Comparison of ENCODE assay signal across 14 mouse cellular contexts in the genomic region with DNA sequence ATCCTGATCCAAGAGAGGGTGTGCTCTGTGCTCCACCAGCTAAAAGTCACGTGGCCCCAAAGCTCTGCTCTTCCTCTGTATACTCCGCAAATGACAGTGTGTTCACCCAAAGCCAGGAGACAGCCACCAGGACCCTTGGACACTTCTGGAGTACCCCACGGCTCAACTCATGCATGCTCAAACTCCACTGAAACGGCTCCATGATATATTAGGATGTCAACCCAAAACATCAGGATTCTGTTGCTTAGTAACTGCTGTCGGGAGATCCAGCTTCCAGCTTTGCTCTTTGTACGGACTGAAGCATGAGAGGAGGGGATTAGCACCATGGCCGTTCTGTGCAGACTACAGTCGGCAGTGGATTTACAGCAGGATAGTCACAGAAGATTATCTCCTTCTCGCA.
DNase-seq lines count a peak whose midpoint lies in the region; ATAC-seq and TF ChIP-seq lines count a peak whose summit lies in the region.
"Had no signal": no experiment of that assay in that cellular context is flagged by ENCODE, and none has a peak within 500 bp of the region (broad histone marks: within the 10 kb centered on the region; RNA-seq: fewer than 3 reads in every experiment).

No protein-coding gene starts in this region.

- peaks cover 16% of the 10 kb centered on the region for H3K4me1 ChIP-seq in hindbrain, embryonic 15.5 days (replicated peaks)
- H3K4me1 ChIP-seq in hindbrain, embryonic 12.5 days: peaks cover 19% of the 10 kb centered on the region
- H3K4me1 ChIP-seq in forebrain, embryonic 16.5 days (replicated peaks; ENCODE audit: control insufficient read depth, insufficient read depth, low read length): peaks cover 23% of the 10 kb centered on the region
- peaks cover 28% of the 10 kb centered on the region for H3K4me1 ChIP-seq in midbrain, embryonic 15.5 days
- no peaks in the 10 kb centered on the region for H3K4me1 ChIP-seq in liver, postnatal 0 days (ENCODE audit: insufficient read depth)

- H3K9me3 ChIP-seq in hindbrain, embryonic 15.5 days: no peaks in the 10 kb centered on the region
- H3K9me3 ChIP-seq in hindbrain, embryonic 12.5 days (replicated peaks): no peaks in the 10 kb centered on the region
- no peaks in the 10 kb centered on the region for H3K9me3 ChIP-seq in forebrain, embryonic 16.5 days (ENCODE audit: control insufficient read depth, low read length)
- no peaks in the 10 kb centered on the region for H3K9me3 ChIP-seq in midbrain, embryonic 15.5 days
- H3K9me3 ChIP-seq in liver, postnatal 0 days (ENCODE audit: low read length): no peaks in the 10 kb centered on the region
- H3K9me3 ChIP-seq: G1E; heart, embryonic 15.5 days; limb, embryonic 13.5 days had no signal

- peak; percentile 63; the same call in 1 of the 2 replicates for ATAC-seq in hindbrain, embryonic 15.5 days (ENCODE audit: low FRiP score, low read depth)
- no peak for ATAC-seq in hindbrain, embryonic 12.5 days (ENCODE audit: low FRiP score)
- ATAC-seq in forebrain, embryonic 16.5 days: peak; percentile 36; the same call in 1 of the 2 replicates
- ATAC-seq in midbrain, embryonic 15.5 days (replicated peaks): peak; percentile 78; the same call in 1 of the 2 replicates
- ATAC-seq in liver, postnatal 0 days: no peak
- ATAC-seq: inflammation-experienced regulatory T-cells, adult 6 months had no signal

- H3K9ac ChIP-seq in hindbrain, embryonic 15.5 days: no peak overlapping the region
- no peak overlapping the region for H3K9ac ChIP-seq in hindbrain, embryonic 12.5 days
- no peak overlapping the region for H3K9ac ChIP-seq in forebrain, embryonic 16.5 days (replicated peaks; ENCODE audit: low read depth, low read length)
- no peak overlapping the region for H3K9ac ChIP-seq in midbrain, embryonic 15.5 days
- H3K9ac ChIP-seq in liver, postnatal 0 days (replicated peaks): no peak overlapping the region
- H3K9ac ChIP-seq: heart, embryonic 15.5 days; limb, embryonic 13.5 days had no signal

- H3K4me2 ChIP-seq in hindbrain, embryonic 15.5 days: no peak overlapping the region
- no peak overlapping the region for H3K4me2 ChIP-seq in hindbrain, embryonic 12.5 days (replicated peaks)
- no peak overlapping the region for H3K4me2 ChIP-seq in forebrain, embryonic 16.5 days (ENCODE audit: low read length)
- H3K4me2 ChIP-seq in midbrain, embryonic 15.5 days: peak overlapping the region; percentile 11; the same call in 1 of the 2 replicates
- no peak overlapping the region for H3K4me2 ChIP-seq in liver, postnatal 0 days (ENCODE audit: low read depth, low read length)
- H3K4me2 ChIP-seq: heart, embryonic 15.5 days; limb, embryonic 13.5 days had no signal

- no peak for TF ChIP-seq EP300 in liver, postnatal 0 days (IDR thresholded peaks at IDR 0.05; ENCODE audit: low read depth)

- 24% methylated on average over 9 of the region's 9 CpGs for WGBS in hindbrain, embryonic 15.5 days
- 41% methylated on average over 9 of the region's 9 CpGs for WGBS in hindbrain, embryonic 12.5 days
- 12% methylated on average over 9 of the region's 9 CpGs for WGBS in forebrain, embryonic 16.5 days
- WGBS in midbrain, embryonic 15.5 days: 9% methylated on average over 9 of the region's 9 CpGs
- WGBS in liver, postnatal 0 days (ENCODE audit: insufficient replicate concordance): 69% methylated on average over 9 of the region's 9 CpGs

- H3K36me3 ChIP-seq in hindbrain, embryonic 15.5 days: peaks cover 17% of the 10 kb centered on the region
- H3K36me3 ChIP-seq in hindbrain, embryonic 12.5 days: peaks cover 20% of the 10 kb centered on the region; the same call in 1 of the 2 replicates
- peaks cover 3% of the 10 kb centered on the region; the same call in 1 of the 2 replicates for H3K36me3 ChIP-seq in forebrain, embryonic 16.5 days (ENCODE audit: control insufficient read depth, insufficient read depth)
- 0 out of 2 replicates have a peak, but pooled peaks cover 10% of the 10 kb centered on the region for H3K36me3 ChIP-seq in midbrain, embryonic 15.5 days (replicated peaks)
- H3K36me3 ChIP-seq in liver, postnatal 0 days (replicated peaks; ENCODE audit: insufficient read depth, low read length): peaks cover 19% of the 10 kb centered on the region

- H3K27me3 ChIP-seq in hindbrain, embryonic 15.5 days: no peaks in the 10 kb centered on the region
- H3K27me3 ChIP-seq in hindbrain, embryonic 12.5 days: no peaks in the 10 kb centered on the region
- no peaks in the 10 kb centered on the region for H3K27me3 ChIP-seq in forebrain, embryonic 16.5 days (replicated peaks; ENCODE audit: control insufficient read depth, insufficient read depth, low read length)
- no peaks in the 10 kb centered on the region for H3K27me3 ChIP-seq in midbrain, embryonic 15.5 days (replicated peaks)
- H3K27me3 ChIP-seq in liver, postnatal 0 days (ENCODE audit: insufficient read depth, low read length): no peaks in the 10 kb centered on the region
- H3K27me3 ChIP-seq: heart, embryonic 15.5 days; limb, embryonic 13.5 days had no signal

- DNase-seq in retina, postnatal 7 days (ENCODE audit: low read depth, low spot score): peak; percentile 38
- no peak for DNase-seq in liver, postnatal 0 days
- no peak for DNase-seq in cerebellum, postnatal 36 days
- DNase-seq: adrenal gland, postnatal 14 days; kidney, postnatal 25 days; lung, postnatal 36 days had no signal

- H3K27ac ChIP-seq in hindbrain, embryonic 15.5 days (replicated peaks): no peak overlapping the region; the same call in 1 of the 2 replicates
- H3K27ac ChIP-seq in hindbrain, embryonic 12.5 days: no peak overlapping the region
- no peak overlapping the region for H3K27ac ChIP-seq in forebrain, embryonic 16.5 days (ENCODE audit: low read length)
- peak overlapping the region; percentile 73 for H3K27ac ChIP-seq in midbrain, embryonic 15.5 days
- no peak overlapping the region for H3K27ac ChIP-seq in liver, postnatal 0 days (ENCODE audit: low read depth)
- H3K27ac ChIP-seq: heart, embryonic 15.5 days; limb, embryonic 13.5 days had no signal

- H3K4me3 ChIP-seq in hindbrain, embryonic 15.5 days: no peak overlapping the region
- no peak overlapping the region for H3K4me3 ChIP-seq in hindbrain, embryonic 12.5 days
- H3K4me3 ChIP-seq in forebrain, embryonic 16.5 days (replicated peaks; ENCODE audit: low read length): no peak overlapping the region
- no peak overlapping the region for H3K4me3 ChIP-seq in midbrain, embryonic 15.5 days
- no peak overlapping the region for H3K4me3 ChIP-seq in liver, postnatal 0 days (ENCODE audit: low read depth, low read length)
- H3K4me3 ChIP-seq: heart, embryonic 15.5 days; limb, embryonic 13.5 days had no signal

- TF ChIP-seq CTCF in liver, postnatal 0 days (IDR thresholded peaks at IDR 0.05; ENCODE audit: low read depth): no peak

Comparison
In these comparisons a context has a peak if more than half of its experiments do, and no peak if none do; other contexts are left out.
1. ATAC-seq: peak in hindbrain, embryonic 15.5 days (single experiment), forebrain, embryonic 16.5 days (single experiment) and midbrain, embryonic 15.5 days (single experiment); none in hindbrain, embryonic 12.5 days (single experiment) and liver, postnatal 0 days (single experiment).